Mouse (Mus musculus) thymus, postnatal 10 days (tissue): ENCODE results near the gene Drc3.
A peak's percentile ranks its signal among the peaks of the same experiment; 100 is the strongest.
"Not testable (repeated sequence)": the region's sequence is repeated elsewhere in the genome, so short reads cannot be mapped to it uniquely, and the experiment has no call there.

Source experiments
- DNase-seq, 2 experiments: peaks; one replicate each; pipeline ENCODE4 v3.0.0; 2021; ENCODE audit warnings: low spot score in 2 of 2

Drc3 gene

GRCm38 (mm10) chr11:60391346-60391745 lies 38.2 kb downstream of the Drc3 start:
- DNase-seq: no peak

GRCm38 (mm10) chr11:60396546-60396945 lies 43.4 kb downstream of the Drc3 start:
- DNase-seq: no peak

GRCm38 (mm10) chr11:60397172-60397571 lies 44.0 kb downstream of the Drc3 start:
- no peak for DNase-seq

GRCm38 (mm10) chr11:60406606-60407005 lies 53.5 kb downstream of the Drc3 start:
- DNase-seq: no peak

GRCm38 (mm10) chr11:60412173-60412572 lies 59.0 kb downstream of the Drc3 start:
- DNase-seq: peak; percentile 9 to 81

- DNase-seq: no peak
These were observed 59.8 kb downstream of the Drc3 start for GRCm38 (mm10) chr11:60412921-60413320.

- DNase-seq: no peak
These were observed 63.4 kb downstream of the Drc3 start for GRCm38 (mm10) chr11:60416590-60416962.

- DNase-seq: peak; percentile 98 to 99
These were observed 64.0 kb downstream of the Drc3 start, which contains the start of gene Gid4 for GRCm38 (mm10) chr11:60416963-60417716. Gene Gid4 (plus strand): TSS chr11:60417145.

GRCm38 (mm10) chr11:60417717-60418472 lies 64.8 kb downstream of the Drc3 start, which contains the start of gene Atpaf2:
Gene Atpaf2 (minus strand): TSS chr11:60418457.
- no peak for DNase-seq

GRCm38 (mm10) chr11:60418473-60418803 lies 65.3 kb downstream of the Drc3 start:
- peak; percentile 7 to 20 for DNase-seq

GRCm38 (mm10) chr11:60422046-60422668 lies 69.0 kb downstream of the Drc3 start:
- DNase-seq: no peak

- no peak for DNase-seq
These were observed 69.9 kb downstream of the Drc3 start for GRCm38 (mm10) chr11:60423006-60423405.

- DNase-seq: no peak
These were observed 73.3 kb downstream of the Drc3 start for GRCm38 (mm10) chr11:60426417-60426816.

GRCm38 (mm10) chr11:60427628-60428027 lies 74.5 kb downstream of the Drc3 start:
- no peak for DNase-seq

GRCm38 (mm10) chr11:60433501-60433900 lies 80.4 kb downstream of the Drc3 start:
- DNase-seq: no peak

GRCm38 (mm10) chr11:60435133-60435532 lies 82.0 kb downstream of the Drc3 start:
- no peak for DNase-seq

- DNase-seq: no peak
These were observed 83.5 kb downstream of the Drc3 start for GRCm38 (mm10) chr11:60436618-60437017.

- DNase-seq: not testable (repeated sequence)
These were observed 86.5 kb downstream of the Drc3 start for GRCm38 (mm10) chr11:60439621-60440020.

GRCm38 (mm10) chr11:60440176-60440575 lies 87.0 kb downstream of the Drc3 start:
- DNase-seq: no peak

- DNase-seq: no peak
These were observed 89.8 kb downstream of the Drc3 start for GRCm38 (mm10) chr11:60442896-60443295.
